9 mouse cellular contexts compared by ENCODE assay signal in the genomic region with DNA sequence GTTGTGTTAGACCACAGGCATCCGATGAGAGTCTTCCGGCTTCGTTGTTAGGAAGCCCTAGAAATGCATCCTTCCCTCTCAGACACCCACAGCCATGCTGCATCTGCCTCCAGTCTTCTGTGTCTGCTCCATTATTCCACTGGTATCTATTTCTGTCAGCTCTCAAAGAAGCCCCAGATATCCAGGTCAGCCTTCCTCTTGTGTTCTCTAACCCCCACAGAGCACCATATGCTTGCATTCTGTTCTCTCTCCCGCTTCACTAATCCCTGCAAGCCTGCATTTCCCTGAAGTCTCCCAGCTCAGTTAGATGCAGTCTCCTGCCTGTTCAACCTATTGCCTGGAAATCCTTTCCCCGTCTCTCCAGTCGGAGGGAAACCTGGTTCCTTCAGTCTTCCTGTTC. TPM values are rescaled to one million over a fixed set of nuclear protein-coding genes. Genes with fewer than 3 reads are reported as not detected.
A peak's percentile ranks its signal among the peaks of the same experiment; 100 is the strongest.
DNase-seq lines count a peak whose midpoint lies in the region; ATAC-seq lines count a peak whose summit lies in the region.
"Had no signal": no experiment of that assay in that cellular context is flagged by ENCODE, and none has a peak within 500 bp of the region (broad histone marks: within the 10 kb centered on the region; RNA-seq: fewer than 3 reads in every experiment).

No protein-coding gene starts in this region.

- peak; percentile 99 for DNase-seq in brain, adult 2 months (ENCODE audit: low read depth, low spot score)
- DNase-seq in cerebellum, adult 11 months = peak; percentile 91
- peak; percentile 51 to 68 for DNase-seq in layer of hippocampus, adult 18-20 months (ENCODE audit: low spot score in 2 of 2)
- DNase-seq in left cerebral cortex, postnatal 25 days (ENCODE audit: low spot score in 2 of 2) = peak; percentile 50 to 89
- no peak for DNase-seq in adrenal gland, postnatal 4 days (ENCODE audit: low spot score in 2 of 2)
- DNase-seq in yolk sac, embryonic 10.5 days (ENCODE audit: low spot score) = no peak
- DNase-seq: kidney, adult 18-20 months; lung, adult 18-20 months had no signal

- ATAC-seq in megakaryocyte-erythroid progenitor cell, adult 5-6 weeks (replicated peaks; ENCODE audit: low FRiP score, low TSS enrichment, poor library complexity, severe bottlenecking) = no peak

- intact Hi-C loops in left cerebral cortex, postnatal 25 days (cut with DNase I) = loop anchor here (1.0 kb wide), 1 partner anchor 38 kb away; no protein-coding TSS in a partner anchor

RNA-seq across cellular contexts. Expression of a gene that starts 53.6 kb away (rescaled TPM):
- total RNA-seq in layer of hippocampus, adult 18-20 months (2021) = 100 to 1,000 TPM; 118 to 120 TPM
- total RNA-seq in left cerebral cortex, postnatal 25 days (2021) = 100 to 1,000 TPM; 125 to 129 TPM
- 10 to 100 TPM; 52.6 to 58.6 TPM for total RNA-seq in adrenal gland, postnatal 4 days (2021)
- total RNA-seq in megakaryocyte-erythroid progenitor cell, adult 5-6 weeks (2014; fragmentation: Nextera tagmentation) = 19.4 and 24.2 TPM in 2 replicates
- 8.4 and 10.6 TPM in 2 replicates for total RNA-seq in megakaryocyte-erythroid progenitor cell, adult 5-6 weeks (2017)

Comparison
In these comparisons a context has a peak if more than half of its experiments do, and no peak if none do; other contexts are left out.
1. DNase-seq: peak in brain, adult 2 months (single experiment), cerebellum, adult 11 months (single experiment), layer of hippocampus, adult 18-20 months (2 of 2) and left cerebral cortex, postnatal 25 days (2 of 2); none in adrenal gland, postnatal 4 days (0 of 2) and yolk sac, embryonic 10.5 days (single experiment).